Mouse (Mus musculus): ENCODE data around the gene Kcnc1.

- no peak for TF ChIP-seq GATA1 (IDR thresholded peaks at IDR 0.05; ENCODE audit: borderline replicate concordance, low read length)
- TF ChIP-seq FLI1 (IDR thresholded peaks at IDR 0.05; ENCODE audit: low read length): no peak
Measured at GRCm38 (mm10) chr7:46353875-46354274, 42.4 kb upstream of the Kcnc1 start.

Measured in megakaryocyte, embryonic 14.5 days (primary cell).